Mouse (Mus musculus) neural tube, embryonic 13.5 days (tissue): ENCODE data around the gene Tmem88b. TPM values are rescaled to one million over a fixed set of nuclear protein-coding genes. Genes with fewer than 3 reads are reported as not detected.
"Not testable (repeated sequence)": the region's sequence is repeated elsewhere in the genome, so short reads cannot be mapped to it uniquely, and the experiment has no call there.

Experiments used
- ATAC-seq: fragments of 200-750 bp; cut with Nextera tagmentation; 2 replicates; pipeline ENCODE4 v1.8.0; 2017; ENCODE audit warnings: low read depth, mild to moderate bottlenecking, moderate TSS enrichment, moderate library complexity
- H3K27ac ChIP-seq: fragments of 300-500 bp; sonication (generic); replicated peaks from 2 replicates; pipeline ENCODE4 v1.5.1; 2015; ENCODE audit warnings: moderate library complexity, mild to moderate bottlenecking, inconsistent platforms
- H3K27me3 ChIP-seq: fragments of 300-500 bp; sonication (generic); 2 replicates; pipeline ENCODE4 v1.6.1; 2015; ENCODE audit warnings: mild to moderate bottlenecking, inconsistent platforms
- H3K36me3 ChIP-seq: fragments of 300-500 bp; sonication (generic); 2 replicates; pipeline ENCODE4 v1.6.1; 2015; ENCODE audit warnings: mild to moderate bottlenecking, inconsistent platforms
- H3K4me1 ChIP-seq: fragments of 300-500 bp; sonication (generic); replicated peaks from 2 replicates; pipeline ENCODE4 v1.6.1; 2015; ENCODE audit warnings: inconsistent platforms
- H3K4me2 ChIP-seq: fragments of 300-500 bp; sonication (generic); 2 replicates; pipeline ENCODE4 v1.6.1; 2015; ENCODE audit warnings: inconsistent platforms, mild to moderate bottlenecking, moderate library complexity
- H3K4me3 ChIP-seq: fragments of 300-500 bp; sonication (generic); 2 replicates; pipeline ENCODE4 v1.5.1; 2015; ENCODE audit warnings: mild to moderate bottlenecking, inconsistent platforms
- H3K9ac ChIP-seq: fragments of 300-500 bp; sonication (generic); 2 replicates; pipeline ENCODE4 v1.6.1; 2015; ENCODE audit warnings: moderate library complexity, mild to moderate bottlenecking, inconsistent platforms
- H3K9me3 ChIP-seq: fragments of 300-500 bp; sonication (generic); 2 replicates; pipeline ENCODE4 v1.6.1; 2016; ENCODE audit warnings: inconsistent platforms
- WGBS: fragments of 180-500 bp; shearing (Covaris S2); methylation state at CpG from one replicate; pipeline ENCODE4 v1.1.7; 2015; 5-methylcytosine and 5-hydroxymethylcytosine counted together
- polyA plus RNA-seq: library from polyadenylated mRNA; unstranded; fragments of >200 nt; fragmentation: Nextera tagmentation; extraction: Ambion mirVana; gene quantifications from 2 replicates; pipeline ENCODE4 v1.2.1, GENCODE M21; 2015

Tmem88b gene
- polyA plus RNA-seq, 1 experiment from 2014 or later, result 0.49 TPM

- Histone ChIP-seq H3K4me3 (no peak overlapping the region), H3K36me3 (peaks cover 98% of the 10 kb centered on the region), H3K9ac (no peak overlapping the region), H3K4me1 (no peaks in the 10 kb centered on the region), H3K27me3 (no peaks in the 10 kb centered on the region), H3K9me3 (no peaks in the 10 kb centered on the region), H3K4me2 (no peak overlapping the region), H3K27ac (no peak overlapping the region)
- no peak for ATAC-seq
- 87% methylated on average over 17 of the region's 17 CpGs for WGBS
Observed at GRCm38 (mm10) chr4:155746575-155747490, 38.8 kb downstream of the Tmem88b start.

- Histone ChIP-seq H3K27ac (no peak overlapping the region), H3K4me3 (no peak overlapping the region), H3K9ac (no peak overlapping the region), H3K36me3 (peaks cover 99% of the 10 kb centered on the region), H3K9me3 (no peaks in the 10 kb centered on the region), H3K4me2 (no peak overlapping the region), H3K27me3 (no peaks in the 10 kb centered on the region), H3K4me1 (no peaks in the 10 kb centered on the region)
- no peak for ATAC-seq
- WGBS, result 88% methylated on average over 8 of the region's 8 CpGs
Observed at GRCm38 (mm10) chr4:155746036-155746548, 39.6 kb downstream of the Tmem88b start.

DNA sequence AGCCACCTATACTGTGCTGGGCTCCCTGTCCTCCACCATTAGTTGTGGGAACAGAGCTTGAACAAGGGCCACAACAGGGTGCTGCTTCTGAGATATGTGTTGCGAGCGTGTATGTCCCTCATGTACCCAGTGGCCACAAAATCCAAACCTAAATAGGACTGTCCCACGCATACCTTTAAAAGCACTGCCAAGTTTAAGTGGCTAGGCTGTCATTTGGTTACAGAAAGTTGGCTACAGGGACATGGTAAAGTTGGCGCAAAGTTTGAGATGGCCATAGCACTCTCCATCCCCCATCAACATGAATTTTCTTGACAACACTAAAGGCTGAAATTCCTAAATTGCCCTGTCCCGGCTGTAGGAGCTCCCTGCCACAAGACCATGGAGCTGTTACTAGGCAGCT, 40.5 kb downstream of the Tmem88b start:
- no peak overlapping the region for H3K4me3 ChIP-seq
- 94% methylated on average over 5 of the region's 5 CpGs for WGBS
- no peaks in the 10 kb centered on the region for H3K9me3 ChIP-seq
- ATAC-seq, result no peak
- H3K27ac ChIP-seq, result no peak overlapping the region
- H3K4me2 ChIP-seq, result no peak overlapping the region
- no peak overlapping the region for H3K9ac ChIP-seq
- no peaks in the 10 kb centered on the region for H3K4me1 ChIP-seq
- peaks cover 99% of the 10 kb centered on the region for H3K36me3 ChIP-seq
- no peaks in the 10 kb centered on the region for H3K27me3 ChIP-seq

DNA sequence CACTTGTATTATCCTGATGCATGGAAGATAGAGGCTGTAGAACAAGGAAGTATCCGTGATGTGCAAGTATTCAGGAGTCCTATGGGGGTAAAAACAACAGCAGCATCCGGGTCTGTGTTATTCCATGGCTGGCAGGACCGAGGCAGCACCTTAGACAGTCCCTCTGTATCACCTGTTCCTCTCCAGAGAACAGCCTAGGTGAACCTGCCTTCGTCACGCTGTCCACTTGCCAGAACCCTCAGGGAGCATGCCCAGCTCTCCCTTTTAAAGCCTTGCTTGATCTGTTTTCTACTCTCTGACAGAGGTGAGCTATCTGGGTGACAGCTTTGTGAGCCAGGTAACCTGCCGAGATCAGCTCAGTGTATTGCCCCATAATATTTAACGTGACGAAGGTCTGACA, 41.2 kb downstream of the Tmem88b start:
- Histone ChIP-seq H3K4me1 (no peaks in the 10 kb centered on the region; the same call in 1 of the 2 replicates), H3K9ac (no peak overlapping the region), H3K27me3 (no peaks in the 10 kb centered on the region), H3K27ac (no peak overlapping the region), H3K9me3 (no peaks in the 10 kb centered on the region), H3K4me2 (no peak overlapping the region), H3K4me3 (no peak overlapping the region), H3K36me3 (peaks cover 99% of the 10 kb centered on the region)
- no peak for ATAC-seq
- 94% methylated on average over 8 of the region's 8 CpGs for WGBS

GRCm38 (mm10) chr4:155742684-155743083, 43.0 kb downstream of the Tmem88b start:
- Histone ChIP-seq H3K9ac (no peak overlapping the region), H3K4me1 (peaks cover 6% of the 10 kb centered on the region), H3K4me3 (no peak overlapping the region), H3K27me3 (no peaks in the 10 kb centered on the region), H3K4me2 (no peak overlapping the region), H3K36me3 (peaks cover 90% of the 10 kb centered on the region), H3K9me3 (no peaks in the 10 kb centered on the region), H3K27ac (no peak overlapping the region)
- no peak for ATAC-seq
- 91% methylated on average over 5 of the region's 5 CpGs for WGBS

GRCm38 (mm10) chr4:155740681-155741080, 45.0 kb downstream of the Tmem88b start:
- H3K4me3 ChIP-seq, ATAC-seq, H3K9me3 ChIP-seq, H3K27ac ChIP-seq, H3K4me2 ChIP-seq, H3K27me3 ChIP-seq, H3K9ac ChIP-seq: not testable (repeated sequence)
- Histone ChIP-seq H3K36me3 (peaks cover 81% of the 10 kb centered on the region), H3K4me1 (peaks cover 26% of the 10 kb centered on the region)
- WGBS, result 91% methylated on average over 10 of the region's 10 CpGs

DNA sequence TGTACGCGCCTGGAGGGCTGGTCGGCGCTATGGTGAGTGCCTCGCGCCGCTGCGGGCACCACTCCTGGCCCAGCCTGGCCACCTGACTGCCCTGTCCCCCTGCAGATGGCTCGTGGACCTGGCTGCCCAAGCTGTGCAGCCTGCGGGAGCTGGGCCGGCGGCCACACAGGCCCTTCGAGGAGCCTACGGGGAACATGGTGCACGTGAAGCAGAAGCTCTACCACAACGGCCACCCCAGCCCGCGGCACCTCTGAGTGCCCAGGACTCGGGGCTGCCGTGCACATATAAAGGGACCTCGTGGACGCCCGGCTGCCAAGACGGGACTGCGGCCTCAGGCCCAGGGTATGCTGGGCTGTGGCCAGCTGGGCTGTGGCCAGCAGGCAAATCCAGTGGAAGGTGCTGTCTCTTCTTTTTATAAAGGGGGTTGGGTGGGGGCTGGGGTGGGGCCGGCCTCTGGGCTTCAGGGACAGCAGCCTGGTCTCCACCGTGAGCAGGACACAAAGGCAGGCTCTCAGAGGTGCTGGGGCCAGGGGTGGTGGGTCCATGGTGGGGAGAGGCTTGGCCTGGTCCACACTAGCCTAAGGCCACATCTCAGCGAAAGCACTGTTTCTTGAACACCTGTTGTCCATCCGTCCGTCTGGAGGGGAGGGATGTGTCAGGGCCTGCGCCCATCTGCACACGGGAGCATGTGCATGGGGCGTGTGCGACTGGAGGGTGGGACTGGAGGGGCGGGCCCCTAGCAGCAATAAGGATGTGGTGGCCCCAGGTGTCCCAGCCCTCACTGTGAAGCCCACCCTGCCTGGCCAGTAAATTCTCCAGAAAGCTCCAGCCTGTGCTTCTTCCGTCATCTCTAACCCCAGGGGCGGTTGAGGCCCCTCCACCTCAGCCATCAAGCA, 45.7 kb downstream of the Tmem88b start:
- Histone ChIP-seq H3K9me3 (no peaks in the 10 kb centered on the region), H3K9ac (no peak overlapping the region), H3K4me3 (no peak overlapping the region), H3K4me1 (peaks cover 30% of the 10 kb centered on the region), H3K36me3 (peaks cover 74% of the 10 kb centered on the region), H3K27me3 (no peaks in the 10 kb centered on the region), H3K4me2 (no peak overlapping the region), H3K27ac (no peak overlapping the region)
- WGBS, result 77% methylated on average over 37 of the region's 37 CpGs
- ATAC-seq, result 0 out of 2 replicates have a peak, but pooled peaks have one; percentile 12

- no peak overlapping the region for H3K27ac ChIP-seq
- no peak overlapping the region for H3K4me3 ChIP-seq
- H3K4me1 ChIP-seq, result peaks cover 33% of the 10 kb centered on the region
- H3K36me3 ChIP-seq, result peaks cover 66% of the 10 kb centered on the region
- no peaks in the 10 kb centered on the region for H3K27me3 ChIP-seq
- no peaks in the 10 kb centered on the region for H3K9me3 ChIP-seq
- WGBS, result 83% methylated on average over 6 of the region's 6 CpGs
- H3K9ac ChIP-seq, result no peak overlapping the region
- no peak overlapping the region for H3K4me2 ChIP-seq
- ATAC-seq, result no peak
Observed at GRCm38 (mm10) chr4:155739152-155739551, 46.5 kb downstream of the Tmem88b start.

GRCm38 (mm10) chr4:155738262-155738661, 47.4 kb downstream of the Tmem88b start:
- no peaks in the 10 kb centered on the region for H3K9me3 ChIP-seq
- H3K4me3 ChIP-seq, result no peak overlapping the region
- no peak overlapping the region for H3K4me2 ChIP-seq
- H3K27ac ChIP-seq, result no peak overlapping the region
- no peaks in the 10 kb centered on the region for H3K27me3 ChIP-seq
- ATAC-seq, result no peak
- H3K36me3 ChIP-seq, result peaks cover 58% of the 10 kb centered on the region
- no peak overlapping the region for H3K9ac ChIP-seq
- peaks cover 42% of the 10 kb centered on the region for H3K4me1 ChIP-seq
- 72% methylated on average over 8 of the region's 8 CpGs for WGBS

- Histone ChIP-seq H3K27ac (no peak overlapping the region), H3K4me1 (peaks cover 45% of the 10 kb centered on the region), H3K4me3 (peak overlapping the region; percentile 68)
Observed at GRCm38 (mm10) chr4:155736421-155736820, 49.3 kb downstream of the Tmem88b start.

GRCm38 (mm10) chr4:155735788-155736187, 49.9 kb downstream of the Tmem88b start:
- H3K27me3 ChIP-seq, result no peaks in the 10 kb centered on the region
- H3K27ac ChIP-seq, result peak overlapping the region; percentile 96
- 72% methylated on average over 5 of the region's 5 CpGs for WGBS
- no peak for ATAC-seq
- H3K4me3 ChIP-seq, result peak overlapping the region; percentile 68
- no peaks in the 10 kb centered on the region for H3K9me3 ChIP-seq
- peak overlapping the region; percentile 95 for H3K9ac ChIP-seq
- peaks cover 56% of the 10 kb centered on the region for H3K36me3 ChIP-seq
- peaks cover 45% of the 10 kb centered on the region for H3K4me1 ChIP-seq
- H3K4me2 ChIP-seq, result peak overlapping the region; percentile 95

More at GRCm38 (mm10) chr4:155736421-155736820, 49.3 kb downstream of the Tmem88b start:
- Histone ChIP-seq H3K36me3 (peaks cover 58% of the 10 kb centered on the region), H3K9ac (peak overlapping the region; percentile 95; the same call in 1 of the 2 replicates), H3K4me2 (peak overlapping the region; percentile 95), H3K27me3 (no peaks in the 10 kb centered on the region), H3K9me3 (no peaks in the 10 kb centered on the region)
- 91% methylated on average over 5 of the region's 5 CpGs for WGBS
- ATAC-seq, result no peak
